Mouse (Mus musculus): ENCODE results near the gene Tatdn2. TPM values are rescaled to one million over a fixed set of nuclear protein-coding genes. Genes with fewer than 3 reads are reported as not detected.
A peak's percentile ranks its signal among the peaks of the same experiment; 100 is the strongest.
"Not testable (repeated sequence)": the region's sequence is repeated elsewhere in the genome, so short reads cannot be mapped to it uniquely, and the experiment has no call there.

The Tatdn2 gene
- total RNA-seq, 2 experiments from 2014 or later, result 70.1 to 80.2 TPM

DNA sequence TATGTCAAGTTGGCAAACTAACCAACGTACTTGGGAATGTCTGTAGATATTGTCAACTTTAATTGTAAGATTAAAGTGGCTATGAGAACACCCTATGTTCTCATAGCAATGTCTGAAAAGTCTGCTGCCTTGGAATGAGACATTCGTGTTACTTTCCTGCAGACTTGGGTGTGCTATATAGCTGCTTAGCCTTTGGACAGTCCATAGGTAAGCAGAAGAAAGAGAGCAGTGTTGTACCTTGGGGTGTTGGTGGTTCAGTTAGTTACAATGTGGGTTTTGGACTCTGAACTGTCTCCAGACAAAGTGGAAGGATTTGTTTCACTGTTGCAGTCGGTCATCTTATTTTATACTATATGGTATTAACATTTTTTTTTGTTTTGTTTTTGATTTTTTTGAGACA, 15.9 kb downstream of the Tatdn2 start:
- no peak for DNase-seq (ENCODE audit: low spot score in 2 of 2)

DNA sequence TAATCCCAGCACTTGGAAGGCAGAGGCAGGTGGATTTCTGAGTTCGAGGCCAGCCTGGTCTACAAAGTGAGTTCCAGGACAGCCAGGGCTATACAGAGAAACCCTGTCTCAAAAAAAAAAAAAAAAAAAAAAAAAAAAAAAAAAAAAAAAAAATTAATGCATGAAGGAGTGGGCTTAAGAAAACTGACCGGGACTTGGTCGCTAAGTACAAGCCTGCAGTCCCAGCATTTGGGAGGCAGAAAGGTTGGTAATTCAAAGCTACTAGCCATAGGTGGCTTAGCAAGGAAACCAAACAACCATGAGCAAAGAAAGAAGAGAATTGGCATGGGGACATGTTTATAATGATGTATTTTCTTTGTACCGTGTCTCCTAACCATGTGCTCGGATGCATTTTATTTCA, 16.5 kb downstream of the Tatdn2 start:
- DNase-seq (ENCODE audit: low spot score in 2 of 2), result not testable (repeated sequence)

DNA sequence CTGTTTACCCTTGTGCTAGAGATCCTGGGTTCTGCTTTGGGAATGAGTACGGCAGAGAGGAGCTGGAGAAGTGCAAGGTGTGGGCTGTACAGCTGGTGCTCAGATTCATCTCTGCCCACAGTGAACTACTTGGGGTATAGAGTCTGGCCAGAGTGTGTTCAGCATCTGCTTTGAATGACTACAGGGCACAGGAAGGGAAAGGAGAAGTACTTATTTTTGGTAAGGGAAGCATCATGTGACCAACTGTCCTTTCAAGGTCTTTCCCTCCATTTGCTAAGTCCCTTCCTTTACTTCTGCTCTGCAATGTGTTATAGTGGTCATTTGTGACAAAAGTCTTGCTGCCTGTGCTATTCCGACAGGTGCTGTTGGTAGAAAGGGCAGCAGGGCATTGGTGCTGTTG, 17.4 kb downstream of the Tatdn2 start:
- DNase-seq (ENCODE audit: low spot score in 2 of 2), result peak in 1 of 2 experiments; percentile 17

DNA sequence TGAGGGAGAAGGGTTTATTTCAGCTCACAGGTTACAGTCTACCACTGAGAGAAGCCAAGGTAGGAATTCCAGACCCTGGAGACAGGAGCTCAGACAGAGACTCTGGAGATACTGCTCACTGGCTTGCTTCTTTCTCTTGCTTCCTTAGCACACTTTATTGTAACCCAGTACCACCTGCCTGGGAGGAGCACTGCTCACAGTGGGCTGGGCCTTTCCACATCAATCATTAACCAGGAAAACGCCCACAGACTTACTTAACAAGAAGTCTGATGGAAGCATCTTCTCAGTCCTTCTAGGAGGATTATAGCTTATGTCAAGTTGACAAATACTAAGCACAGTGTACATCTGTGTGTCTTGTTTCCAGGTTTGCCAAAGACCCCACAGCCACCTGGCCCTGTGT, 17.9 kb downstream of the Tatdn2 start:
- DNase-seq (ENCODE audit: low spot score in 2 of 2), result no peak

DNA sequence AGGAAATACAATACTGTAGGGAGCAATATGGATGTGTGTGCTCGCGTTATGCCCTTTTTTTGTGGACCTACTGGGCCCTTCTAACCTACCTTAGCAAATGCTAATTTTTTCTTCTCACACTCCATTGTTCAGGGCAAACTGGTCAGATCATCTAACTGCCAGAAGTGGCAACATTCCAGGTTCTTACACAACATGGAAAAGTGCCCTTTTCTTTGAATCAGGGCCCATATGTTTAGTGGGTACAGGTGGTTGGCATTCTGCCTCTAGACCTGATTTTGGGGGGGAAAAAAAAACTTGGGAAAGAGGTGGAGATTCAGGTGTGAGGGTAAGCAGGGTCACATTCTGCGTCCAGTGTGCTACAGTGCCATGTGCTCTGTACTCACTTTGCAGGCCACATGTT, 20.7 kb downstream of the Tatdn2 start:
- no peak for DNase-seq (ENCODE audit: low spot score in 2 of 2)

DNA sequence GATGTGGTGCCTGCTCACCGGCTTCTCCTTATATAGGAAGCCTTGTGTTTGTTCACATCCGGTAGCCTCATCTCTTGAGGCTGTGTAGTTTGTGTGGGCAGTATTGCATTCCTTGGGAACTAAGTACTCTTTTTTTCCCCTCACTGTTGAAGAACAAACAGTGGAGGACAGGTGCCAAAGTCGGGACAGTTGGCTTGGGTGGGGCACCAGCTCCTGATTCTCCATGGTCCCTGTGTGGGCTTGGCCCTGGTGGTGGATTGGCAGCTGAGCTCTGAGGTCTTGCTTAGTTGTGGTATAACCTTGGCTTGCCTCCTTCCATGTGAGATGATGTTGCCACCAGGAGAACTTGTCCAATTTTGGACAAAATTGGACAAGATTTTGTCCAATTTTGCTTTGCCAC, 23.0 kb downstream of the Tatdn2 start, which contains the start of gene Ghrl:
Gene Ghrl (minus strand): TSS at position 3 of the 400 bp plus-strand sequence.
- no peak for DNase-seq (ENCODE audit: low spot score in 2 of 2)

DNA sequence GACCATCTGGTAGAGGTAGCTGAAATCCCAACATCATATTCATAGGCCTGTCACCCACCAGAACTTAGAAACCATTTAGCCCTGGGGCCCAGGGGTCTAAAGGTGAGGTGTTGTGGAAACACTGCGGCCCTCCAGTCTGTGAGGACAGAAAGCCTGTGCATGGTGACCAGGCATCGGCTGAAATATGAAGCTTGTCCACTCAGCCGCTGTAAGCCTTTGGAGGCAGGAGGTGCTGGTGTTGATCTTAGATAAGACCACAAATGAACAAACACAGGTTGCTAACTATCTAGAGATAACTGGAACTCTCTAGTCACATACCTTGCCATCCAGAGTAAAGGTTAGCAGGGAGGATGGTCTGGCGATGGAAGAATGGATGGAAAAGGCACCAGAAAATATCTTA, 24.2 kb downstream of the Tatdn2 start:
- DNase-seq (ENCODE audit: low spot score in 2 of 2), result no peak

DNA sequence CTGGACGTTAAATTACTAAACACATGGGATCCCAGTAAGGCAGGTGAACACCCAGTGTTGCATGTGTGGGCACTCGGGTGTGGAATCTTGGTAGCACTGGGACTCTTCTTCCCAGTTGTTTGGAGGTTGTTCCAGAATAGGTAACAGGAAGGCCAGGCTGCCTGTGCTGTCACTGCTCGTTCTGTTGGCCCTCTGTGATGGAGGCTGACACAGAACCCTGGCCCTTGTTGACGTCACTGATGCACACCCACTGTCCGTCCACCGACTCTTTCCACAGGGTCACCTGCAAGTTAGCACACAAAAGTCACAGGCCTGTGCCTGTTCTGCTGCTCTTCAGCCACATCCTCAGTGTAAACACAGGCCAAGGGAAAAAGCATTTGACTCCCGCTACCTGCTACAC, 31.3 kb downstream of the Tatdn2 start:
- DNase-seq (ENCODE audit: low spot score in 2 of 2), result no peak

DNA sequence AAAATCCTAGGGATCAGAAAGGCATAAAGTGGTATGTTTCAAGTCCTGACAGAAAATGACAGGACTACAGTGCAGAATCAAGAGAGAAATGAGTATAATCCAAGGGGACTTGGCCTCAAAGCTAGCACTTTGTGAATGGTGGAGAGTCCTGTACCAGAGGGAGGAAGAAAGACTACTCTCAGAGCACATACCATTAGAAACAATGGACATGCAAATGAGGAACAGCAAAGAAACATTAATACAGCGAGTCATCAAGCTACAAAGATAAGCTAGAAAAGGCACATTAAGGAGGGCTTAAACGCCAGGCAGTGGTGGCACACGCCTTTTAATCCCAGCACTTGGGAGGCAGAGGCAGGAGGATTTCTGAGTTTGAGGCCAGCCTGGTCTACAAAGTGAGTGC, 34.4 kb downstream of the Tatdn2 start:
- no peak for DNase-seq (ENCODE audit: low spot score in 2 of 2)

DNA sequence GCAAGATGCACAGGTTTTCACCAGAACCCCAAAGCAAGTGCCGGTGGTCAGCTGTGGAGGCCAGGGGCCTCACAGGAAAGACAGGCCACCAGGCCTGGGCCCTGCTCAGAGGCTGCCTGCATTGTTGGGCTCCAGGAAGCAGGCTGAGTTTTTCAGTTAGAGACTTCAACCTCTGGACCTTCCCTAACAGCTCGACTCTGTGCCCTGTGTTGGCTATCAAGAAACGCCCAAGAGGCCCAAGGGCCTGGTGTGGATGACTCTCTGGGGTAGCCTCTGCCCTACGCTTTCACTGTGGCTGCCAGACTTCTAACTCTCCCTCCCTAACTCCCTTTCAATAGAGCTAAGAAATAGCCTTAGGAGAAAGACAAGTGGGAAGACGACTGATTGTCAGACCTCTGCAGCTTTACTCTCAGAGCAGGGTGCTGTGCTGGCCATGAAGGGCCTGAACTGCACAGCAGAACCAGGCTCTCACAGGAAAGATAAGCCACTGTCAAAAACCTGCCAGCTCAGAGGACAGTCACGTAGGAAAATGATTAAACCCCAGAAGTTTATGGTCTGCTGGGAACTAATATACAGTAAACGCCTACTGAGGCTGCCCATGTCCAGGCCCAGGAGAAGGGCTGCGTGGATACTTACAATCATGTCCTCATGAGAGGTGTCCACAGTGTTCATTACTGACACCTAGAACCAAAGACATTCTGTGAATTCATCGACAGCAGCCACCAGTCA, 40.6 kb downstream of the Tatdn2 start:
- no peak for DNase-seq (ENCODE audit: low spot score in 2 of 2)

DNA sequence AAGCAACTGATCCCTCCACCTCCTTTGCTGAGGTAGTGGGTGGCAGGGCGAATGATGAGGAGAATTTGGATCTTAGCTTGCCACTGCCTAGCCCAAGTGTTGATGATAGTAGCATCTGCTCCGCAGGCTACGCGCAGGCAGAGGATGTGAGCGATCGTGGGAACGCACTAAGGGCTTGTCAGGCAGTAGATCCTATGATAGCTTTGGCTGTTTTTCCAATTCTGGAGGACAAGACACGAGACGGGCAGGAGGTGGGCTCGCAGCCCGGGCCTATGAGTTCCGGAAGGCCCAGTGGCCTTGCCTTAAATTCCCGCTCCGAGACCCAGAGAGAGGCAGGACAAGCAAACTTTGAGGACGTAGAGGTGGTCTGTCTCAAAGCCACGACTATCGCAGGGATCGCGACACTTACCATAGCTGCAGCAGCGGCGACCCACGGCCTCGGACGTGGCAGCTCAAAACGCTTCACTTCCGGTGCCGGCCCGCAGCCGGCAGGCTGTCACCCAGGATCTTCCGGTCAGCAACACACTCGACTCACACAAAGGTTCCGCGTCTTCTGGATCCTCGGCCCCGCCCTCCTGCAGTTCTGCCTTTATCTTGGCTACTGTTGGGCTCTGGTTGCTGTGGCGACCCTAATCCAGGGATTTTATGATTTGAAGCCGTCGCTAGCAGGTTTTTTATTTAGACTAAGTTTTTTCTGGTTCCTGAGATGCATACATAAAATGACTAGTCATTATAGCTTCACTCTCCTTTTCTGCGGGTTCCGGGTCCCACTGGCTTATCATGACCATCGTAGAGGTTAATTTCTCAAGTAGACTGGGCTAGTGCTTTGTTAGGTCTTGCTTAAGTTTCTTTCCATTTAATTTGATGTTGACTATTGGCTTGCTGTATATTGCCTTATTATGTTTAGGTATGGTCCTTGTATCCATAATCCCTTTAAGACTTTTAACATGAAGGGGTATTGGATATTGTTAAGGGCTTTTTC, 43.7 kb downstream of the Tatdn2 start, which contains the start of gene Sec13:
Gene Sec13 (minus strand): TSS at position 508 of the 982 bp plus-strand sequence.
- DNase-seq (ENCODE audit: low spot score in 2 of 2), result peak; percentile 85 to 88

DNA sequence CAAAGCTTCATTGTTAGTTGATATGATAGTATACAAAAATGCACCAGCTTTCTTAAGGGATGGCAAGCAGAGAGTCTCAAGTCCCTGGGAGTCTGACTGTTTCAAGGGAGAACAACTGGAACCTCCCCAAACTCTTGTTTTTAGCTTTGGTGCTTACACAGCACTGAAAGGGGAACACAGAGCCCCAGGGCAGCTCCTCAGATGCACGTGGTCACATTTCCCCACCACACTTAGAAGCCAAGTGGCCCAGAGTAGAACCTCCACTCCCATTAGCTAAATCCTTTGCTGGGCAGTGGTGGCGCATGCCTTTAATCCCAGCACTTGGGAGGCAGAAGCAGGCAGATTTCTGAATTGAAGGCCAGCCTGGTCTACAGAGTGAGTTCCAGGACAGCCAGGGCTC, 44.6 kb downstream of the Tatdn2 start:
- DNase-seq (ENCODE audit: low spot score in 2 of 2), result no peak

DNA sequence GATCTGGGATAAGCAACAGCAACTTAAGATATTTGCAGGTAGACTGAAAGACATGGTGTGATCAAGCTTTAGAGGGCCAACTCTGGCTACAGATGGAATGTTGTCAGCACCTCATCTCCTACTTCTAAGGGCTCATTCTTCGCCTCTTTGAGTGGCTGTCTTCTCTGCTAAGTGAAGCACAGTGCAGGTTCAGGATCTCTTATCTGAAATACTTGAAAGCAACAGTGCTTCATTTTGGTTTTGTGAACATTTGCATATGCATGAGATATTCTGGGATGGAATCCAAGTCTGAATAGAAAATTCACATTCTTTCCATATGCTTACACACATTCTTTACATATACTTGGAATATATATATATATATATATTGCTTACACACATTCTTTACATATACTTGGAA, 45.5 kb downstream of the Tatdn2 start:
- no peak for DNase-seq (ENCODE audit: low spot score in 2 of 2)

DNA sequence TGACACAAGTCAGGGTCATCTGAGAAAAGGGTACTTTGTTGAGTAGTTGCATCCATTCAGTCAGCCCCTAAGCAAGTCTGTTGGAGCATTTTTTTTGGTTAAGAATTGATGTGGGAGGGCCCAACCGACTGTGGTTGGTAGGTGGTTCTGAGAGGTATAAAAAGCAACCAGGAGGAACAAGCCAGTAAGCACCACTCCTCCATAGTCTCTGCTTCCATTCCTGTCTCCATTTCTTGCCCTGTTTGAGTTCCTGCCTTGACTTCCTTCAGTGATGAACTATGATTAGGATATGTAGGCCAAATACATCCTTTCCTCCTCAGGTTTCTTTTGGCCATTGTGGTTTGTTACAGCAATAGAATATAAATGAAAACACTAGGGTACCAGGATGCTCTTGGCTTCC, 46.3 kb downstream of the Tatdn2 start:
- no peak for DNase-seq (ENCODE audit: low spot score in 2 of 2)

DNA sequence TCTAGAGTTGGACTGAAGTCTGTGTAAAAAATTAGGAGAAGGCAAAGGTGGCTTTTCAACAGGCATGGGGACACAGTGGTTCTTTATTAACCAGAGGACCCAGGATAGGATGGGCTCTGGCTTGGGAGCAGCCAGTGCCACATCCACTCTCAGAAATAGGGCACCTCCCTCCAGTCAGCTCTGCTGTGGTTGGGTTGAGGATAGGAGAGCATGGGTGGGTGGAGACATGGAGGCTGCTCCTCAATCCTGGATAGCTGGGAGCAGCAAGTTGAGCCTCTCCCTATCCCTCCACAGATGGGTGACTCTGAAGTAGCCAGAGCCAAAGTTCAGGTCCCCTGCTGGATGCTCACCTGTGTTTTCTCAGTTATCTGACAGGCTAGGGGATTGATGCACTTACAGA, 48.3 kb downstream of the Tatdn2 start:
- no peak for DNase-seq (ENCODE audit: low spot score in 2 of 2)

DNA sequence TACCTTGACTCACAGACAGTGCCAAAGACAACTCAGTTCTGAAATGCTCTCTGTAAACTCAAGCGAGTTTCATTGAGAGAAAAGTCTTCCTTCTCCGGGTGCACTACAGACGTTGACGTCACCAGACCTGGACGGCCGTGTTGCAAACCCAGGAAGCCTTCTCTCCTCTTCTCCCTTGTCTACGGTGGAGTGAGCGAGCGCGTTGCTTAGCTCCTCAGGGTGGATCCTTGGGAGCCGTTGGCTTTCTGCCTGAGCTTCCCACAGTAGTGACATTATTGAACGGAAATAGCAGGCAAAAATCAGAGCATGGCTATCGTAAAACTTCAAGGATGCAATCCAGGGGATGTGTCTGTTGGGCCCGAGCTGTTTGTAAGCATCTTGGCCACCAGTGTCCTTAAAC, 50.4 kb downstream of the Tatdn2 start:
- peak in 1 of 2 experiments; percentile 45 for DNase-seq (ENCODE audit: low spot score in 2 of 2)

DNA sequence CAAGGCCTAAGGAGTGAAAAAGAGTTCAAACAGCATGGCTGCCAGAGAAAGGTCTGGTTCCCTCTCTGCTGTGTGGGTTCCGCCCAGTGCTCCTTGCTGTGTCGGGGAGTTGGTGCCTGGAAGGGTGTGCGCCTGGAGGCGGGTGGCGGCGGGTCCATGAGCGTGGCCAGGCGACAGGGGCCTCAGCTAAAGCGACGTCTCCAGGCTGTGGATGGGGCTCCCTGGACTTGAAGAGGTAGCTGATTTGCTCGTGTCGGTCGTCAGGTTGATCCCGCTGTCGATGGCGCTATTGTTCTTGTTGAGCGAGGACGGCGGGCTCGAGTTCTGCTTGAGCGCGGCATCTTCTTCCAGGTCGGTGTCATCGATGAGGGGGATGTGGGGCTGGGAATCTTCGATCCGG, 51.5 kb downstream of the Tatdn2 start:
- no peak for DNase-seq (ENCODE audit: low spot score in 2 of 2)

DNA sequence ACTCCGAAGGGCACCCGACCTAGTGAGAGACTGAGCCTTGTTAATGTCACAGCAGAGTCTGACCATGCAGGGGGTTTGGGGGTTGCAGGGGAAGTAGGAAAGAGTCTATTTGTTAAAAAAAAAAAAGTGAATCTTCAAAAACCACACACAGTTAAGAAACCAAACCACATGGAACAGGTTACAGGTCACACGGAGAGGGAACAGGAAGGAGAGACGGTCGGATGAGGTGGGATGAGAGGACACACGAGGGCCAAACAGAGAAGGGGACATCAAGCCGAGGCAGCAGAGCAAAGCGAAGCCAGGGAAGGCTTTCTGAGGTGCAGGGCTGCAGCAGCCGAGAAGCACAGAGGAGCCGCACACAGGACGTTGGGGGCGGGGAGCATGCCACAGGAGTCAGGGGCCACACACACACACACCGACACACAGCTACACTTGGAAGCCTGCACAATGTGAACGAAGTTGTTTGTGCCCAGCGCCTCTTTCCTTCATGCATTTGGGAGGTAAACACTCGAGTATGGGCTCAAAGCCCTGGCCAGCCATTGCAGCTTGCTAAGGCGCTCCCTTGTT, 52.4 kb downstream of the Tatdn2 start:
- no peak for DNase-seq (ENCODE audit: low spot score in 2 of 2)

Measured in left cerebral cortex, adult 18-20 months (tissue).